Mouse (Mus musculus) brain, adult 2 months (tissue): Measurements from ENCODE around the gene Ube2d3.

Experiments
- DNase-seq: peaks from one replicate; pipeline ENCODE4 v3.0.0; 2011; ENCODE audit warnings: low read depth, low spot score

Ube2d3 gene

DNA sequence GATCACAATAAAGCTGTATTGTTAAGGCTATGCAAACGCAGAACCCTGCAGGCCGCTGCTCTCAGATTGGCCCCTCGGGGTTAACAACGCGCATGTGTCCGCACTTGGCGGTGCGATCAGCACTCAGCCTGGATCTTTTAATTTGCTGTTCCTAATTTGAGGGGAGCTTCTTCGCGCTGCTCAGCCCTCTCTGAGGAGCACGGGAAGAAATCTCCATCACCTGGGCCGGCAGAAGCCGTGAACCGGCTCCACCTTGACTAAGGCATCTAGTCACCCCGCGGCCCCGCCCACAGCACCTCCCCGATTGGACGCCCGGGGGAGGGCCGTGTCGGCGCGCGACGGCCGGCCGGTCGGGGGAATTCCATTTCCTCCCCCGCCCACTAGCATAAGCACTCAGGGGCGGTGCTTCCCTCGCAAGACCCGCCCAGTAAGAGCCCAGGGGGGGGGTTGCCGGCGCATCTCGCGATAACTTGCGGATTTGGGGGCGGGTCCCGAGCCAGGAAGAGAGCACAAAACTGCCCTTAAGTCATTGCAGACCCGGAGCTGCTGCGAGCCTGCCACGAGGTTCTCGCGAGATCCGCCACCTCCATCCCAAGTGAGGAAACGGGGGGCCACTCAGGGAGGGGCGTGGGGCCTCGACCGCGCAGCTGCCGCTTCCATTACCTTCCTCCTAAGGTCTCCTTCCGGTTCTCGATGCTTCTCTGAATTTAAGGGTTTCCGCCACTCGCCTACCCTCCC is at the start of gene Ube2d3:
Gene Ube2d3 (plus strand): TSS at position 392 of the 738 bp plus-strand sequence.
- peak; percentile 100 for DNase-seq

DNA sequence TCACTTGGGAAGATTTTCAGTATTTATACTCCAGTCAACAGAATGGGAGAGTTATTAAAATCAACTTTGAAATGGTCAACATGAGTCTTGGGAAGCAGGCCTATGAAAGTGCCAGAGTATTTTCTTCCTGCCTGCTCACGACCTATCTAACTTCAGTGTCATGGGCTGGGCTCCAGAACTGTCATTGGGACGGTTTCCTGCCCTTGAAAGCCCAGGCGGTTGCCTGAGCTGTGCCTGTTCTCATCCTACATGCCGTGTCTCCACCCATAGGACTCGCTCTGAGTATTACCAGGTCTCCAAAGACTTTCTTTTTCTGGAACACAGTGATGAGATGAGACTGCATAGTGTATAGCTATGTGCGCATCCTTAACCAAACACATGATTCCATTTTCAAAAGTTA is 44.8 kb upstream of the Ube2d3 start:
- no peak for DNase-seq

DNA sequence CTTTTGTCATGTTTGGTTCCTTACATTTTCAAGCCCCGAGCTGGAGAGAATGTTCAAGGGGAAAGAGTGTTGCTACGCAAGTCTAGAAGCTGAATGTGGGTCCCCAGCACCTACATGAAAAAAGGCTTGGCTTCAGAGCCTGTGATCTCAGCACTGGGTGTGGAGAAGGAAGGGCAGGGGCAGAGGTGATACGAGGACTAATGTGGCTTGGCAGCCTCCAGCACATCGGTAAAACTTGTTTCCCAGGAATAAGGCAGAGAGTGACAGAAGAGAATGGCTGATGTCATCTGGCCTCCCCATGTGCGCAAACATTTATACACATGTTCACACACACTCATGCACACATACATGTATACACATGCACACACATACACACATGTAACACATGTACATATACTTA is 42.9 kb upstream of the Ube2d3 start:
- DNase-seq: no peak

DNA sequence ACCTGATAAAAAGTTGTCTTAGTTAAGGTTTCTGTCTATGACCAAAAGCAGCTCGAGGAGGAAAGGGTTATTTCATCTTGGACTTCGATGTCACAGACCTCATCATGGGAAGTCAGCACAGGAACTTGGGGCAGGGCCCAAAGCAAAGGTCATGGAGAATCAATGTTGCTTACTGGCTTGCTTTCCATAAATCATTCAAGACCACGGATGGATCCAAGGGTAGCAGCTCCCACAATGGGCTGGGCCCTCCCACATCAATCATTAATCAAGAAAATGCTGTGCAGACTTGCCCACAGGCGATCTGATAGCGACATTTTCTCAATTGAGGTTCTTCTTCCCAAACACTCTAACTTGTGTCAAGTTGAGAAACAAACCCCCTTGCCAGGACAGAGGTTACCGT is 41.9 kb upstream of the Ube2d3 start:
- no peak for DNase-seq

DNA sequence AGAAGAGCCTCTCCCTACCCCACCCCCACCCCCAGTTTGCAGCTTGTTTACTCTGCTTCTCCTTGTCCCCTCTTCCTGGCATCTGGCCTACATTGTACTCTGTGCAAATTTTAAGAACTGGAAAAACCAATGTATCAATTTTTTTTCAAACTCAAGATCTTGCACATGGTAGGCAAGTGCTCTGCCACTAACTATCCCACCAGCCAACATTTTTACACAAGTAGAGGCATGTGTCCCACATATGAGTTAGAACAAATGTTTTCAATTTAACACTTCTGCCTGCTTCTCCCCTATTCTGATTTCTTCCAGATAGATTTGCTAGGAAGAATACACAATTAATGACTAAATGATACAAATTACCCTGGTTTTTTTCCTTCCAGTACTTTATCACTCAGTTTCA is 40.8 kb upstream of the Ube2d3 start:
- no peak for DNase-seq

DNA sequence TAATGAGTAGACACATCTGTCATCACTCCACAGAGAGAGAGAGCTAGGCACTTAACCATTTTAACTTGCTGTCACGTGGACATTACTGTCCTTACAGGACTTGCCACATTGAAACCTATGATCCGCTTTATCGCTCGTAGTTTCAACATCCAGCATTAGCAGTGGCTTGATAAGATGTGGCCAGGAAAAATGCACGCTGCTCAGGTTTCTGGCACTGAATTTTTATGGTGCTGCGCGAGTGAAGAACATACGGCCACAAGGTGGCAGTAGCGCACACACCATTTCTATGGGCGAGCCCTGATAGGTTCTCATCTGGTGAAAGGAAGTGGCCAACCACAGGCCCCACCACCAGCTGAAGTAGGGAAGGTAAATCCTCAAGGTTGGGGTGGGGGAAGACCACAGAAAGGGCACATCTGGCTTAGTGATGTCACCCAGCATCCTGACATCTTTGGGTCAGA is 35.7 kb upstream of the Ube2d3 start:
- peak; percentile 91 for DNase-seq

DNA sequence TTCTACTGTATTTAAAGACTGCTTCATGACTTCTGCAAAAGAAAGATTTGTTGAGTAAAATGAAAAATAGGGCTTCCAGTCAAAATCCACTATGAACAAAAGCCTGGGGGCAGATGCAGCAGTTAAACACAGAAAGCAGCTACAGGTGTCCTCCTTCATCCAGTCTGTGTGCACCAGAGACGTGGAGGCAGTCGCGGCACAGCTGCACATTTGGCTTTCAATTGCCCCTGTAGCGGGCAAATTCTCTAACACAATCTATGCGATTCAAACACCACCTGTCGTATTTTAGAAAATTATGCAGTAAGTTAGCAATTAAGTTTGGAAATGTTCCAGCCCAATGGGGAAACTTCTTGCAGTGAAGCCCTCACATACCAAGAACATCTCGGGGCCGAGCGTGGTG is 34.7 kb upstream of the Ube2d3 start:
- peak; percentile 46 for DNase-seq

DNA sequence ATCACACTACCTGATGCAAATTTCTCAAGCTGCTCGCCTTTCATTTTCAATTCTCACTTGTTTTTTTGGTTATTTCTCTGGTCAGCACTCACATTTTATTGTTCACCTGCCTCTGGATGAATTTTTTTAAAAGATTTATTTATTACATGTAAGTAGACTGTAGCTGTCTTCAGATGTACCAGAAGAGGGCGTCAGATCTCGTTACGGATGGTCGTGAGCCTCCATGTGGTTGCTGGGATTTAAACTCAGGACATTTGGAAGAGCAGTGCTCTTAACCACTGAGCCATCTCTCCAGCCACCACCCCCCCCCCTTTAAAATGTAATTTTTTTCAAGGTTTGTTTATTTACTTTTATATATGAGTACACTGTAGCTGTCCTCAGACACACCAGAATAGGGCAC is 34.1 kb upstream of the Ube2d3 start:
- DNase-seq: no peak

DNA sequence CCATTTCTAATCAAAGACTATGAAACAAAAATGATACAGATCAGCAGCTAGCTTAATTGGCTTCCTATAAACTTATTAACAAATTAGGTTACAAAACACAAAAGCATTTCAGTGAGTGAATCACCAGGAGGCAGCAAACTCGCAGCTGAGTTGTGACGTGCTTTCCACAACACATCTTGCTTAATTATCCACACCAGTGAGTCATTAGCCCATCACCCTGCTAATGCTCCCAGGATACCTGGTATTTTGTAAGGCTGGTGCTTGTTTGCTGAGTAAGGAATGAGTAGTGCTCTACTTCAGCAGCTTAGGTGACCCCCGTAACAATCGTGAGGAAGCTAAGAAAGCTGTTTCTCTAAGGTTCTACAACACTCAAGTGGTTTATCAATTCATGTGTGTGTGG is 33.4 kb upstream of the Ube2d3 start:
- DNase-seq: peak; percentile 70

DNA sequence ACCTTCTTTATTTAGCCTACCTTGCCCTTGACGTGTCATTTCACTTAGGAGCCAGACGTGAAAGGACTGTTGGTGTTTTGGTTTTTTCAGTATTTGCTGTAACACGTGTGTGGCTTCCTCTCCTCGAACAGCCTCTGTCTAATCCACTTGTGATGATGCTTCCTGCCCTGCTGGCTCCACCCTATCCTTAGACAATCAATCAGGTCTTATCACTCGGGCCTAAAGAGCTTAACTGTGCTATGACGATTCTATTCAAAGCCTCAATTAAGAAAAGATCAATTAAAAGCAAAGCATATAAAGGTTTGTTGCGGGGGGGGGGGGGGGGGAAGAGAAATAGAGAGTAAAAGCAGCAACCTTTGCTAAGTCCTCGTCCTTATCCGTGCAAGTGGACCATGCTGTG is 30.6 kb upstream of the Ube2d3 start:
- no peak for DNase-seq

DNA sequence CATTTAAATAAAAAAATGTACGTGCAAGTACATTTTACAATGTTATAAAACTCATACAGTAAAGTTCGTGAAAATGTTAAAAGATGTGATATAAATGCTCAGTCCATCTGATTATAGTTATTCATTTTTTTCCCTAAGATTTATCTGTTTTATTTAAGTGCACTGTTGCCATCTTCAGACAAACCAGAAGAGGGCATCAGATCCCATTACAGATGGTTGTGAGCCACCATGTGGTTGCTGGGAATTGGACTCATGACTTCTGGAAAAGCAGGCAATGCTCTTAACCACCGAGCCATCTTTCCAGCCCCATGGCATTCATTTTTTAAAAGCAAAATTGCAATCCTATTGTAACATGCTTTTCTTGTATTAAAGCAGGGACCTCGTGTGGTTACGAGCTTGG is 28.7 kb upstream of the Ube2d3 start:
- no peak for DNase-seq

DNA sequence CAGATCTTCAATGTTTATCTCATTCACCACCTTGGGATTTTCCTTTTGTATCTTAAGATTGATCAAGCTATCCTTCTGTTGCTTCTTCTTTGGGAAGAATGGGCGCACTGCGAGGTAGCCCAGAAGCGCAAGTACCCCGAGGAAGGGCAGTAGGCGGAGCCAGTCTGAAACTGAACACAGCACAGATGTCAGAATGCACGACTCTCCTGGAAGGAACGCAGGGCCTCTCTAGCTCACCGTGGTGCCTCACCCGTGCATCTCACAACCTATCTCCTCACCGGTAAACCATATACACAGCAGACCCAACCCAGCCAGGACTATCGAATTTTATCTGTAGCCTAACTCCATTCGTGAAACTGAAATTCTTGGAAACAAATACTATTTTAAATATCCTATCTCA is 26.9 kb upstream of the Ube2d3 start:
- DNase-seq: no peak

DNA sequence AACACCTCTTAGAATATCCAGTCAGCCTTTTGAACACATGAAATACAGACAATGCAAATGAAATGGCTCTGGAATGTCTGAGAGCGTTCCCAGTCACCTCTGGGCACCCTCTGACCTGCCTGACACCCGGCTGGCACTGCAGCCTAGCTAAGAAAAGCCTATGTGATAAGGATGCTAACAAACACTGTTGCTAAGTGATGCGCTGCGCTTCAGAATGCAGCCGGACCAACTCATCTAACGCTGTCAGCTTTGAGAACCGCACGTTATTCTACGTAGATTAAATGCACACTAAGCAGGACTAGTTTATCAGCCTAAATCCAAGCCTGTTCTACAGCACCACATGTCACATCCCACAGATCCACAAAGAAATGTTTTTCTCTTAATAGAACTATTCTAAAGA is 26.1 kb upstream of the Ube2d3 start:
- DNase-seq: no peak

DNA sequence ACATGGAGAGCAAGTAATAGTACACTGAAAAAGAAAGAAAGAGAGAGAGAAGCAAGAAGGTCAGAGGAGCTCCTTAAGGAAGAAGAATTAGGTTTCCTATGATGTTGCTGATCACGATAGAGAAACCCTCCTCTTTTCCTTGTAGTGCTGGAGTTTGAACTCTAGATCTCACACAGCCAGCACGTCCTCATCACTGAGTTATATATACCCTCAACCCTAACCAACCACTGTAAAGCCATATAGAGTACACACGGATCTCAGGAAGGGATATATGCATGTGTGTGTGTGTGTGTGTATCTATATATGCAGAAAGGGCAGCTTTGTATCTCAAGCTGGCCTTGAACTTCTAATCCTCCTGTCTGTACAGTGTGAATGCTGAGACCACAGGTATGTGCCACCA is 20.7 kb upstream of the Ube2d3 start:
- no peak for DNase-seq

DNA sequence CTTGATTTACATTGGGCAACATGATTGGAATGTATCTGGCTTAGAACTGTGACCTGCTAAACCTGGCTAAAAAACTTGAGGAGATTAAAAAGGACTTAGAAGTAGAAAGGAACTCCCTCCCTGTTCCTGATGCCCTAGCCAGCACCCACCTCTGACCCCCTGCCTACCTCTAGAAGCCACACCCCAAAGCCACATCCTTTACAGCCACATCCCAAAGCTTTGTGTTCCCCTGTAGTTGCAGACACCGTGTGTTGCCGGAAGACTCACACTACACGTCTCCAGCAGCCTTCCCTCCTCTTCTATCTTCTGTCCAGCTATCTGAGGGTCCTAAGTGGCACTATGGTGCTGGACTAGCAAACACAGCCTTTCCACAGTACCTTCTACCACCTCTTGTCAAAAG is 20.1 kb upstream of the Ube2d3 start:
- no peak for DNase-seq

DNA sequence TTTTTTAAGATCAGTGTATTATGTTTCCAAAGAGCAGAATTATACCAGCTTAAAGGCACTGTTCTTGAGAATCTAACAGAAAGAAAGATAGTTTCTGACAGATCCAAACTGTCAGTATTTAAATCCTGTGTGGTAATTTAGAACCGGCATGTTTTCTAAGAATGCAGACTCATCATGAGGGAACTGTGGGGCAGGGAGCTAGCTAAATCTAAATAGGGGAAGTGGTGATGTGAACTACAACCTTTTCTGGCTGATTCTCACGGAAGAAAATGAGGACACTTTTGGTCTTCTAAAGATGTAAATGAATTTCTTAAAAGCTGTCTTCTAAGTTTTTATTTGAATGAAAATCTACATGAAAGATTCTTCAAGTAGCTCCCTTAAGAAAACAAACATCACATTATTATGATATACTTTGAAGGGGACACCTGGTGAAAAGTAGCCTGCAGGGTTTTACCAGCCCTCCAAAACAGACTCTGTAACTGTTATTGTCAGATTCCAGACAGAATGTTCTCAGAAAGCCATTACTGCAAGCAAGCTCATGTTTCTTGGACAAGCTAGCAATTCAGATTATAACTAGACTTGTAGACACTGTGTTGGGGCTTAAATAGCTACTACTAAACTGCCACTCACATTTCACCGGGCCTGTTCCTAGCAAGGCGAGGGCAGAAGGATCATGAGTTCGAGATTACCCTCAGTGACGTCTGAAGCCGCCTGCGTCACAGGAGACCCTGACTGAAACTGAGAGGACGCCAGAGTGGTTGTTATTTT is 17.2 kb upstream of the Ube2d3 start:
- no peak for DNase-seq

DNA sequence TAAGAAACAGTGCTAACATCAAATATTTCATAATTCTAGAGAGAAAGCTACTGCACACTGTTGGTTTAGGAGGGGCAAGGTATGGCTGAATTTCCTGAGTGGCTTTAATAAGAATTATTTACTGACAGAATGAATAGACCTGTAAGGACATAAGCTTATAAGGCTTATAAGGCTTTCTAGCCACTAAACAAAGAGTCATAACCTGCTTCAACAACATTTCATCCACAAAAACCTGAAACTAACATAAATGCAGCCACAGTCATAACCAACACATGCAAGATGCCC is 16.7 kb upstream of the Ube2d3 start:
- DNase-seq: no peak

DNA sequence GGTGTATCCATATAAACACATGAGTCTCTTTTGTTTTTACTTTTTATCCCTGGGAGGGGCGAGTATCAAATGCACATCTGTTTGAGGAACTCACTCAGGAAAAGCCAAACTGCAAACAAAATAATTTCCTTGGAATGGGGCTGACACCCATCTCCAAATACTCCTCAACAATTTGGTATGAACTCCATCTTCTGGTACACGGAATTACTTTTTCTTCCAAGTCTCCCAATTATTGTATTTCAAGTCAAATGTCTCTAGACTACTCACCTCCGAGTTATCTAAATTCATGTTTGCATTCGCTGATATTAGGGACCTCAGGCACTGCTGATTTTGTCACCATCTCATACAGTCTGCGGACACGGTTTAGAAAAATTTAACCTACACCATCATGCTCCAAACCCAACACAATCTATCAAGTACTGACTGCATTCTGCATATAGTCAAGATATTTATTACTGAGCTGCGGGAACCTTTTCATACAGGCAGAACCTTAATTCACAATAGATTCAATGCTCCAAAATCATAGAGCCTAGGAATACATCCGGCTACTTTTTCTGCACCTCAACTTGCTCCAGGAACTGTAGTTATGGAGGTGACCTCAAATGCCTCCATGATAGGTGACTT is 15.6 kb upstream of the Ube2d3 start:
- DNase-seq: no peak

DNA sequence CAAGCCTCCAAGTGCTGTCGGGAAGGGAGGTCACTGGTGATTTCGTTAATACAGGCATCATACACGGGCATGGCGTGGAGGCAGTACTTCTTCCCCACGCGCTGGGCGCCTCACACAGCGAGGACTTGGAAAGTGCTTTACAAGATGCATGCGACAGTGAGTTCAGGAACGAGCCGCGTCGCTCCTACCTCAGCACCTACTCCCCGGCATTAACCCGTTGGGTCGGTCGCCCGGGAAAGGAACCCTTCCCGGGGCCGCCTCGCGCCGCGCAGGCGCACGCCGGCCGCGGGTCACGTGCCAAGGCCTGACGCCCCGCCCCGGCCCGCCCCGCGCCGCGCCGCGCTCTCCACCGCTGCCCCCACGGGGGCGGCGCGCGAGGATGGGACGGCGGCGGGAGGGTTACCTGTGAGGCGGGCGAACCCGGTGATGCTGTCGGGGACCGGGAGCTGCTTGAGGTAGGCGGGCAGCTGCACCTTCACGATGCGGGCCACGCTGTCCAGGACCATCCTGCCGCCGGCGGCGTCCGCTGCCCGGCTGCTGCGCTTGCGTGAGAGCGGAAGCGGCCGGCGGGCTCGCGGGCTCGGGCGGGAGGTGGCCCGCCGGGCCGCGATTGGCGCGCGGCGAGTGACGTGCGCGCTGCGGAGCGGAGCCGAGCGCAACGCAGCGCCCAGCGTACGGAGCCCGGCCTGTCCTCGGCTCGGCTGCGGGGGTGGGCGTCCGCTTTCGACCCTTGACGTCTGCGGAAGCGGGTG is 14.9 kb upstream of the Ube2d3 start:
- peak; percentile 96 for DNase-seq

DNA sequence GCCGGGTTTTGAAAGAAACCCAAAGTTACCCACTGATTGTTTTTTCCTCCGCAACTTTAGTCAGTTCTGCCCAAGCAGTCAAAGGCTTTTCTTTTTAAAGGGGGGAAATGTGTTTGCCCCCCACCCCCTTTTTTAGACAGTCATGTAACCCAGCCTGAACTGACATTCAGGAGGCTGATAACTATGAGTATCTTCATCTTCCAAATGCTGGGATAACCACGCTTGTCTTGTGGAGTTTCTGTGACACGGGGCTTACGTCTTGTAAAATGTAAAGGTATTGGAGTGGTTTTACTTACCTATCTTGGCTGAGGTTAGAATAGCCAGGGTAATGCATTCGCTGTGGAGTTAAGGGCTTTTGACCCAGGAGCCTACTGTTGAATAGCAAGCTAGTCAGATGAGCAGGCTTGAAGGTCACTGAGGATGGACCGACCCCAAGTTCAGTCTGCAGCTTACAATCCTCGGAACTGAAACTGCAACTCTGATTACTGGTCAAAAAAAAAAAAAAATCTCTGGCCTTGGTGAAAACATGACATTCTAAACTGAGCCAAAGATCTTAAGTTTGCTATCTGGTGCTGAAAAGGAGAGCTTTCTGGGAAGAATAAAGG is 14.2 kb upstream of the Ube2d3 start, which contains the start of gene Cisd2:
Gene Cisd2 (minus strand): TSS at position 318 of the 605 bp plus-strand sequence.
- DNase-seq: peak; percentile 24

DNA sequence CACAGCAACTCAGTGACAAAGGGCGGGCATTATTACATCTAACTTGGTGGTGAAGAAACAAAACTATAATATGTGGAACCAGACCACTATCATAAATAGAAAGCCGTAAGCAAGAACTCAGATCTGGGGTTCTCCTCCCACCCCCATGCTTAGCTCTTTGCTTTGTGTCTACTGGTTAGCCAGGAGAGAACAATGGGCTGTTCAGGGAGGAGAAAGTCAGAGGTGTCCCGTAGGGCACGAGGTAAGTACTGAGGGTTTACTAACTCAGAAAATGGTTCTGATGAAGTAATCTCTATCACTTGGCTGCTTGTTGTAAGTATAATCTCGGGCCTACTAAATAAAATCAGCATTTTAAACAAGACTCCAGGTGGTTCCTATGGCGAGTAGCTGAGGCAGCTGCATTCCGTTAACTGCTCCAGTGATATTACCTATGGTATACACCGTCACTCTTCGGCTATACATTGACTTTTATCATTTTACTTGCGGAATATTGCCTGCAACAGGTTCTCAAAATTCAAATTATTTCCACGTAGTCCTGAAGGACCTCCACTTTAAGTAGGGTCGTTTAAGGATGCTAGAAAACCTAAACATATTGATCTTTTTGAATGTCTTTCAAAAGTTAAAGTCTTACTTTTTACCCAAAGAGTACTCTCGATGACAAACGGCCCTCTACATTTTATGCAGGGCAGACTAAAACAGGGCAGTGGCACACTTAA is 890 bp upstream of the Ube2d3 start:
- DNase-seq: no peak
